13 mouse cellular contexts compared by ENCODE assay signal in the genomic region with DNA sequence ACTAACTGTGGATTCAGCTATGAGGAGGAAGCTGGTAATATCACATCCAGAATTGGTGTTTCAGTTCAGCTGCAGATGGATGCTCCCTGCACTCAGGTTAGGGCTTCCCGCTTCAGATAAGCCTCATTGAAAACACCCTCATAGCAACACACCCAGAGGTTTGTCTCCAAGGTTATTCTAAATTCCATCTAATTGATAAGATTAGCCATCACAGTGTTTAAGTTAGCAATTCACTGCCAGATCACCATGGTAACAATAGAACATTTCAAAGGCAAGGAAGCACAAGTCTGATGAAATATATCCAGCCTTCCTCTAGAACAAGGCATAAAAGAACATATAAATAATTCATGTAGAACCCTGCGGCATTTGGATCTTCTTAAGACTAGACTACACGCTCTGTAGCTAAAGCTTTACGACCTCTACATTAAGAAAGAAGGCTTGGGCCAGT.
DNase-seq lines count a peak whose midpoint lies in the region; ATAC-seq lines count a peak whose summit lies in the region.
"Had no signal": no experiment of that assay in that cellular context is flagged by ENCODE, and none has a peak within 500 bp of the region (broad histone marks: within the 10 kb centered on the region; RNA-seq: fewer than 3 reads in every experiment).

No protein-coding gene starts in this region.

- no peaks in the 10 kb centered on the region for H3K9me3 ChIP-seq in forebrain, embryonic 16.5 days (ENCODE audit: control insufficient read depth, low read length)
- H3K9me3 ChIP-seq in neural tube, embryonic 13.5 days = no peaks in the 10 kb centered on the region
- no peaks in the 10 kb centered on the region for H3K9me3 ChIP-seq in kidney, embryonic 16.5 days (ENCODE audit: low read length)
- H3K9me3 ChIP-seq: heart, embryonic 10.5 days; megakaryocyte, embryonic 14.5 days had no signal

- H3K4me2 ChIP-seq in forebrain, embryonic 16.5 days (ENCODE audit: low read length) = no peak overlapping the region
- no peak overlapping the region for H3K4me2 ChIP-seq in neural tube, embryonic 13.5 days
- no peak overlapping the region for H3K4me2 ChIP-seq in kidney, embryonic 16.5 days (replicated peaks; ENCODE audit: low read depth, low read length)
- H3K4me2 ChIP-seq: liver, embryonic 11.5 days had no signal

- peak overlapping the region; percentile 19; the same call in 1 of the 2 replicates for H3K27ac ChIP-seq in forebrain, embryonic 16.5 days (ENCODE audit: low read length)
- H3K27ac ChIP-seq in neural tube, embryonic 13.5 days (replicated peaks) = 0 out of 2 replicates have a peak overlapping the region, but pooled peaks have one; percentile 9
- no peak overlapping the region for H3K27ac ChIP-seq in kidney, embryonic 16.5 days (ENCODE audit: low read length)
- H3K27ac ChIP-seq: heart, embryonic 10.5 days had no signal

- intact Hi-C loops in left cerebral cortex, postnatal 4 days (cut with DNase I) = no loop called here

- peak; percentile 54 for DNase-seq in left cerebral cortex, adult 11 months (ENCODE audit: low spot score)
- DNase-seq in left cerebral cortex, postnatal 4 days = no peak
- peak; percentile 41 for DNase-seq in layer of hippocampus, adult 9-11 months
- DNase-seq in gastrocnemius, postnatal 25 days = no peak
- DNase-seq in urinary bladder, postnatal 4 days (ENCODE audit: low spot score in 2 of 2) = no peak
- DNase-seq: adrenal gland, postnatal 25 days; cerebellum, adult 2 months had no signal

- H3K4me3 ChIP-seq in forebrain, embryonic 16.5 days (replicated peaks; ENCODE audit: low read length) = no peak overlapping the region
- H3K4me3 ChIP-seq in neural tube, embryonic 13.5 days = no peak overlapping the region
- H3K4me3 ChIP-seq in kidney, embryonic 16.5 days (ENCODE audit: low read length) = no peak overlapping the region
- H3K4me3 ChIP-seq: heart, embryonic 10.5 days had no signal

- 10% methylated on average over 4 of the region's 4 CpGs for WGBS in forebrain, embryonic 16.5 days
- WGBS in neural tube, embryonic 13.5 days = 21% methylated on average over 4 of the region's 4 CpGs
- 50% methylated on average over 4 of the region's 4 CpGs for WGBS in kidney, embryonic 16.5 days

- no peak overlapping the region for H3K9ac ChIP-seq in forebrain, embryonic 16.5 days (replicated peaks; ENCODE audit: low read depth, low read length)
- no peak overlapping the region for H3K9ac ChIP-seq in neural tube, embryonic 13.5 days
- H3K9ac ChIP-seq in kidney, embryonic 16.5 days (replicated peaks; ENCODE audit: low read length) = no peak overlapping the region

- no peaks in the 10 kb centered on the region for H3K36me3 ChIP-seq in forebrain, embryonic 16.5 days (ENCODE audit: control insufficient read depth, insufficient read depth)
- no peaks in the 10 kb centered on the region for H3K36me3 ChIP-seq in neural tube, embryonic 13.5 days
- H3K36me3 ChIP-seq in kidney, embryonic 16.5 days (ENCODE audit: insufficient read depth, low read length) = no peaks in the 10 kb centered on the region
- H3K36me3 ChIP-seq: heart, embryonic 10.5 days had no signal

- peak; percentile 76 for ATAC-seq in forebrain, embryonic 16.5 days
- peak; percentile 61 for ATAC-seq in neural tube, embryonic 13.5 days (ENCODE audit: low read depth)
- ATAC-seq in kidney, embryonic 16.5 days (ENCODE audit: low FRiP score, low TSS enrichment) = no peak

- peaks cover 9% of the 10 kb centered on the region; the same call in 1 of the 2 replicates for H3K4me1 ChIP-seq in forebrain, embryonic 16.5 days (replicated peaks; ENCODE audit: control insufficient read depth, insufficient read depth, low read length)
- peaks cover 9% of the 10 kb centered on the region for H3K4me1 ChIP-seq in neural tube, embryonic 13.5 days (replicated peaks)
- no peaks in the 10 kb centered on the region for H3K4me1 ChIP-seq in kidney, embryonic 16.5 days (ENCODE audit: insufficient read depth, low read length)
- H3K4me1 ChIP-seq: heart, embryonic 10.5 days; megakaryocyte, embryonic 14.5 days had no signal

- H3K27me3 ChIP-seq in forebrain, embryonic 16.5 days (replicated peaks; ENCODE audit: control insufficient read depth, insufficient read depth, low read length) = no peaks in the 10 kb centered on the region
- H3K27me3 ChIP-seq in neural tube, embryonic 13.5 days = no peaks in the 10 kb centered on the region
- H3K27me3 ChIP-seq in kidney, embryonic 16.5 days (ENCODE audit: insufficient read depth, low read length) = no peaks in the 10 kb centered on the region
- H3K27me3 ChIP-seq: megakaryocyte, embryonic 14.5 days had no signal

Comparison
In these comparisons a context has a peak if more than half of its experiments do, and no peak if none do; other contexts are left out.
1. DNase-seq: peak in left cerebral cortex, adult 11 months (single experiment) and layer of hippocampus, adult 9-11 months (single experiment); none in left cerebral cortex, postnatal 4 days (single experiment), gastrocnemius, postnatal 25 days (single experiment) and urinary bladder, postnatal 4 days (0 of 2).